Comparison of ENCODE assay signal across 8 mouse cellular contexts in genomic region chr9:57589224-57590126, GRCm38 (mm10). TPM values are rescaled to one million over a fixed set of nuclear protein-coding genes. Genes with fewer than 3 reads are reported as not detected.
DNase-seq lines count a peak whose midpoint lies in the region; ATAC-seq lines count a peak whose summit lies in the region.

Gene Ulk3 (plus strand): TSS chr9:57589452.

- DNase-seq in adrenal gland, adult 2 months, result peak; percentile 92
- peak; percentile 86 for DNase-seq in embryo, embryonic 11 days
- DNase-seq in gastrocnemius, postnatal 36 days, result peak; percentile 65 to 71
- DNase-seq in left cerebral cortex, postnatal 4 days, result peak; percentile 77
- DNase-seq in midbrain, embryonic 11.5 days (ENCODE audit: low spot score, missing footprints), result peak; percentile 94
- DNase-seq in right cerebral cortex, postnatal 4 days, result peak; percentile 72
- DNase-seq in yolk sac, embryonic 10.5 days (ENCODE audit: low spot score), result peak; percentile 85

- under 1% methylated on average over 58 of the region's 58 CpGs for WGBS in intestine, embryonic 15.5 days
- WGBS in midbrain, embryonic 11.5 days, result under 1% methylated on average over 58 of the region's 58 CpGs

- H3K9ac ChIP-seq in intestine, embryonic 15.5 days, result peak within 1 kb of the TSS; percentile 73
- peak within 1 kb of the TSS; percentile 68 for H3K9ac ChIP-seq in midbrain, embryonic 11.5 days (ENCODE audit: low read length)

- no peaks in the 10 kb centered on the region for H3K27me3 ChIP-seq in intestine, embryonic 15.5 days (replicated peaks)
- H3K27me3 ChIP-seq in midbrain, embryonic 11.5 days (ENCODE audit: control insufficient read depth, insufficient read depth, low read length), result no peaks in the 10 kb centered on the region

- peak within 1 kb of the TSS; percentile 84 for H3K4me2 ChIP-seq in intestine, embryonic 15.5 days (replicated peaks)
- H3K4me2 ChIP-seq in midbrain, embryonic 11.5 days, result peak within 1 kb of the TSS; percentile 96

- intact Hi-C loops in gastrocnemius, postnatal 36 days (cut with DNase I), result loop anchor here (2.0 kb wide), 1 partner anchor 49 kb away; no protein-coding TSS in a partner anchor
- intact Hi-C loops in left cerebral cortex, postnatal 4 days (cut with DNase I), result no loop called here

- ATAC-seq in intestine, embryonic 15.5 days, result peak; percentile 92
- ATAC-seq in midbrain, embryonic 11.5 days (ENCODE audit: low FRiP score), result peak; percentile 80

- H3K9me3 ChIP-seq in intestine, embryonic 15.5 days, result no peaks in the 10 kb centered on the region
- H3K9me3 ChIP-seq in midbrain, embryonic 11.5 days (ENCODE audit: control insufficient read depth, low read length), result no peaks in the 10 kb centered on the region

- peaks cover 9% of the 10 kb centered on the region for H3K4me1 ChIP-seq in intestine, embryonic 15.5 days (replicated peaks)
- peaks cover 11% of the 10 kb centered on the region for H3K4me1 ChIP-seq in midbrain, embryonic 11.5 days (ENCODE audit: control insufficient read depth, insufficient read depth, low read length)

- H3K27ac ChIP-seq in intestine, embryonic 15.5 days, result peak within 1 kb of the TSS; percentile 77
- peak within 1 kb of the TSS; percentile 47; the same call in 1 of the 2 replicates for H3K27ac ChIP-seq in midbrain, embryonic 11.5 days (ENCODE audit: low read depth, low read length)

- H3K36me3 ChIP-seq in intestine, embryonic 15.5 days, result peaks cover 22% of the 10 kb centered on the region
- peaks cover 3% of the 10 kb centered on the region for H3K36me3 ChIP-seq in midbrain, embryonic 11.5 days (ENCODE audit: control insufficient read depth, insufficient read depth, low read length)

- H3K4me3 ChIP-seq in intestine, embryonic 15.5 days (replicated peaks), result peak within 1 kb of the TSS; percentile 60
- peak within 1 kb of the TSS; percentile 61 for H3K4me3 ChIP-seq in midbrain, embryonic 11.5 days (ENCODE audit: low read depth, low read length)

RNA-seq across cellular contexts. Expression of gene Ulk3, which starts in this region (rescaled TPM):
- 10 to 100 TPM; 11.0 to 14.7 TPM for total RNA-seq in adrenal gland, adult 2 months (2021)
- polyA plus RNA-seq in adrenal gland, adult 2 months (2012; rRNA removed), result 20.7 and 23.0 TPM in 2 replicates
- total RNA-seq in gastrocnemius, postnatal 36 days (2021), result 1 to 10 TPM; 4.3 to 6.0 TPM
- 16.3 and 20.4 TPM in 2 replicates for polyA plus RNA-seq in intestine, embryonic 15.5 days (2015; fragmentation: Nextera tagmentation; extraction: Ambion mirVana)
- 10 to 100 TPM; 35.2 to 38.9 TPM for total RNA-seq in left cerebral cortex, postnatal 4 days (2021)
- 7.3 and 8.1 TPM in 2 replicates for polyA plus RNA-seq in midbrain, embryonic 11.5 days (2014; fragmentation: Nextera tagmentation; extraction: Ambion mirVana)

Comparison
In these comparisons a context has a peak if more than half of its experiments do, and no peak if none do; other contexts are left out.
1. Peak in every context shown above with its lines: DNase-seq, ATAC-seq, H3K4me3 ChIP-seq and H3K27ac ChIP-seq.